Mouse (Mus musculus): ENCODE data around the gene Phc1. TPM values are rescaled to one million over a fixed set of nuclear protein-coding genes. Genes with fewer than 3 reads are reported as not detected.

Phc1 gene
- polyA plus RNA-seq, 1 experiment: 45.1 TPM

DNA sequence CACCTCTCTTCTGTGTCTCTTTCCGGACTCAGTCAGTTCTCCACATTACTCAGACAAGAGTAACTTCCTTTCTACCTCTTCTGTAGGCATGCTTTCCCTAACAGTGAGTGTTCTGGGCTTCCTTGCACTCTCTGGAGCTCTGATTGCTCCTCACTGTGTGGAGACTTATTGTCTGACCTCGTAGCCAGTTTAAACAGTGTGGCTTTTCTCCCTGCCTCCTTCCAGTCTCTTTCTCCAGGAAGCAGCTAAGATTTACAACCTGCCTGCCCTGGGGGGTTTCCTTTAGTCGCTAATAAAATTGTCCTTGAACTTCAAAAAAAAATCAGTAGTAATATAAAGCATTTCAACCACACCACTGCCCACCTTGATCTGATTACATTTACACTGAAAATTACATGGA lies 50.1 kb downstream of the Phc1 start:
- Histone ChIP-seq H3K4me3 (replicated peaks; ENCODE audit: extremely low read depth, low read depth, low read length) (no peak overlapping the region), H3K4me1 (ENCODE audit: control insufficient read depth, insufficient read depth, low read length) (no peaks in the 10 kb centered on the region)
- 19% methylated on average over 3 of the region's 3 CpGs for WGBS
- no peak for DNase-seq
- TF ChIP-seq POLR2A (IDR thresholded peaks at IDR 0.05; ENCODE audit: borderline replicate concordance, extremely low read depth, low read depth, low read length) (no peak), CTCF (IDR thresholded peaks at IDR 0.05; ENCODE audit: insufficient read depth, low read length) (no peak)

DNA sequence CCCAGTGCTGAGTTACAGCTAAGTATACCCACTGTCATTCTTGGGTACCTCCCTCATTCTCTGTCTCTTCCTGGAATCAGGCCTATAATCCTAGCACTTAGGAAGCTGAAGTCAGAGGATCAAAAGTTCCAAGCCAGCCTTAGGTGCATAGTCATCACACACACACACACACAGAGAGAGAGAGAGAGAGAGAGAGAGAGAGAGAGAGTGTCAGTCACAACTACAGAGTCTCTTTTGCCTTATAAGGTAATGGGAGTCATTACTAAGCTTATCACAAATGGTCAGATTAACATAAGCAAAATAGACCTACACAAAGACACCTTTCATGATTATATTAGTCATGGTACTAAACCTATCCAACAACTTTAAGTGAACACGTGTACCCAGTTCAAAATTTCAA lies 51.0 kb downstream of the Phc1 start:
- Histone ChIP-seq H3K4me1 (ENCODE audit: control insufficient read depth, insufficient read depth, low read length) (no peaks in the 10 kb centered on the region), H3K4me3 (replicated peaks; ENCODE audit: extremely low read depth, low read depth, low read length) (no peak overlapping the region)
- DNase-seq: no peak
- whole genome bisulfite sequencing: 85% methylated on average over 1 of the region's 1 CpGs
- no peak for TF ChIP-seq POLR2A (IDR thresholded peaks at IDR 0.05; ENCODE audit: borderline replicate concordance, extremely low read depth, low read depth, low read length)

DNA sequence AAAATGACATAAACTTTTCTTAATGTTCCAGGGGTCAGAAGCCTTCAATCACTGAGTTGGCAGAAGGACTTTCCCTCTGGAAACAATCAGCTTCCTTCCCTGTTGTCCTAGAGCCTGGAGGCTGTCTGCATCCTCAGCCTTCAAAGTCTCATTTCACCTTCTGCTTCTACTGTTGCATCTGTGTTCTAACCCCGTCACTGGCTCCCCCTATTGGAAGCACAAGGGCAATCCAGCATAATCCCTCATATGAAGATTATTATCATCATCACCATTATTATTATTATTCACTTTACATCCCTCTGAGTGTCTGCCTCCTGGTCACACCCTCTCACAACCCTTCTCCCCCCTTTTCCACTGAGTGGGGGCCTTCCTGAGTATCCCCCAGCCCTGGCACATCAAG lies 52.1 kb downstream of the Phc1 start:
- 33% methylated on average over 1 of the region's 1 CpGs for WGBS

DNA sequence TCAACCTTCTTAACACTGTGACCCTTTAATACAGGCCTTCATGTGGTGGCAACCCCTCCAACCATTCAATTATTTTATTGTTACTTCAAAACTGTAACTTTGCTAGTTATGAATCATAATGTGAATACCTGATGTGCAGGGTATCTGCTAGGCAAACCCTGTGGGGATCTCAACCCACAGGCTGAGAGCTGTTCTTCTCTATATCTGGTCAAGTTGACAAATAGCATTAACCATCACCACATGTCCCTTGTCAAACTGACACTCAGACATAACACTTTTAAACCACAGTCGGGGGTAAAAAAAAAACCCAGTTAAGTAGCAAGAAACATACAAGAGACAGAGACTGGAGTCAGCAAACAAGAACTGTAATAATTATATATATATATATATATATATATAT lies 55.5 kb downstream of the Phc1 start:
- TF ChIP-seq POLR2A (IDR thresholded peaks at IDR 0.05; ENCODE audit: borderline replicate concordance, extremely low read depth, low read depth, low read length) (no peak), CTCF (IDR thresholded peaks at IDR 0.05; ENCODE audit: insufficient read depth, low read length) (no peak)
- DNase-seq: no peak
- no peaks in the 10 kb centered on the region for H3K4me1 ChIP-seq (ENCODE audit: control insufficient read depth, insufficient read depth, low read length)
- 64% methylated on average over 1 of the region's 1 CpGs for WGBS
- H3K4me3 ChIP-seq (replicated peaks; ENCODE audit: extremely low read depth, low read depth, low read length): no peak overlapping the region

More for the DNA sequence above, 52.1 kb downstream of the Phc1 start:
- Histone ChIP-seq H3K4me1 (ENCODE audit: control insufficient read depth, insufficient read depth, low read length) (no peaks in the 10 kb centered on the region), H3K4me3 (replicated peaks; ENCODE audit: extremely low read depth, low read depth, low read length) (no peak overlapping the region)
- TF ChIP-seq POLR2A (IDR thresholded peaks at IDR 0.05; ENCODE audit: borderline replicate concordance, extremely low read depth, low read depth, low read length) (no peak), CTCF (IDR thresholded peaks at IDR 0.05; ENCODE audit: insufficient read depth, low read length) (no peak)
- DNase-seq: no peak

DNA sequence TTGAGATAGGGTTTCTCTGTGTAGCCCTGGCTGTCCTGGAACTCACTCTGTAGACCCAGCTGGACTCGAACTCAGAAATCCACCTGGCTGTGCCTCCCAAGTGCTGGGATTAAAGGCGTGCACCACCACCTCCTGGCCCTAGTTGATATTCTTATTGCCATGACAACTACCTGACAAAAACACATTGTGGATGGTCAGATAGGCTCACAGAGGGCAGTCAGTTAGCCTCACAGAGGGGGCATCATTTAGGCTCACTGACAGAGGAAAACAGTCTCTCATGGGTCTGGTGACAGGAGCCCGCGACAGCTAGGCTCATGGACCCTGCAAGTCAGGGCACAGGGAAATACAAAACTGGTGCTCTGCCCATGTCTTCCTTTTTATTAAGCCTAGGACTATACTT lies 56.1 kb downstream of the Phc1 start:
- no peak overlapping the region for H3K4me3 ChIP-seq (replicated peaks; ENCODE audit: extremely low read depth, low read depth, low read length)
- no peak for DNase-seq
- H3K4me1 ChIP-seq (ENCODE audit: control insufficient read depth, insufficient read depth, low read length): no peaks in the 10 kb centered on the region
- TF ChIP-seq POLR2A (IDR thresholded peaks at IDR 0.05; ENCODE audit: borderline replicate concordance, extremely low read depth, low read depth, low read length) (no peak), CTCF (IDR thresholded peaks at IDR 0.05; ENCODE audit: insufficient read depth, low read length) (no peak)
- 82% methylated on average over 4 of the region's 4 CpGs for WGBS

DNA sequence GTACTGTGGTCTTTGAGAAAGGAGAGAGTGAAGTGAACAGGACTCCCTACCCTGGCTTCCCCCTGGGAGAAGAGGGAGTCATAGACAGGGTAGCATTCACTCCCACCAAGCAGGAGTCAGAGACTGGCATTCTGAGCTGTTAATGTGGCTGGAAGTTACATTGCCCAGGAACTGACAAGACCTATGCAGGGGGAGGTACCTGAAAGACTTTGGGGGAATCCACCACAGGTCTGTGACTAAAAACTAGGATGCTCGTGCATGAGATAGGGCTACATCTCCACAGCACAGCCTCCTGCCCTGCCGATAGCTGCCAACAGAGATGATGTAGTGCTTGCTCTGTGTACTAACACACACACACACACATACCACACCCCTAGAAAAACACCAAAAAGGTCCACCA lies 56.9 kb downstream of the Phc1 start:
- no peak for DNase-seq
- Histone ChIP-seq H3K4me1 (ENCODE audit: control insufficient read depth, insufficient read depth, low read length) (no peaks in the 10 kb centered on the region), H3K4me3 (replicated peaks; ENCODE audit: extremely low read depth, low read depth, low read length) (no peak overlapping the region)
- TF ChIP-seq POLR2A (IDR thresholded peaks at IDR 0.05; ENCODE audit: borderline replicate concordance, extremely low read depth, low read depth, low read length) (no peak), CTCF (IDR thresholded peaks at IDR 0.05; ENCODE audit: insufficient read depth, low read length) (no peak)
- 65% methylated on average over 2 of the region's 2 CpGs for WGBS

DNA sequence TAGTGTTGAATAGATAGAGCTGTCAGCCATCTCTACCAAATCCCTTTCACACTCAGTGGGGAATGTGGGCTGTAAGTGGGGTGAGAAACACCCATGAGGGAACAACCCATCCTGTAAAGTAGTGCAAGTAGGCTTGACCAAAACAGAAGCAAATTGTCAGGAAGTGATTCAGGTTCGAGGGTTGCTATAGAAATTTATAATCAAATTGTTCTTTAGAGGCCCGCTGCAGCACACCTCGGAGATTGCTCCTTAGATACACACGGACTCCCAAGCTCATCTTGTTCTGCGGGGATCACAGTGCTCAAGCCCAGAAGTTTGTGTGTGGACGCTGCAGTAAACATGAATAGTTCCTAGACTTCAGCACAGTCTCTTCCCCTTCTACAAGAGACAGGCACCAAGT lies 57.6 kb downstream of the Phc1 start, which contains the start of gene Klrg1:
TSS of gene Klrg1 (minus strand) at position 101 of the 400 bp plus-strand sequence.
- no peak for DNase-seq
- 76% methylated on average over 6 of the region's 6 CpGs for WGBS
- Histone ChIP-seq H3K4me3 (replicated peaks; ENCODE audit: extremely low read depth, low read depth, low read length) (no peak within 1 kb of the TSS), H3K4me1 (ENCODE audit: control insufficient read depth, insufficient read depth, low read length) (no peaks in the 10 kb centered on the region)
- no peak for TF ChIP-seq POLR2A (IDR thresholded peaks at IDR 0.05; ENCODE audit: borderline replicate concordance, extremely low read depth, low read depth, low read length)
- TF ChIP-seq CTCF (IDR thresholded peaks at IDR 0.05; ENCODE audit: insufficient read depth, low read length): no peak

DNA sequence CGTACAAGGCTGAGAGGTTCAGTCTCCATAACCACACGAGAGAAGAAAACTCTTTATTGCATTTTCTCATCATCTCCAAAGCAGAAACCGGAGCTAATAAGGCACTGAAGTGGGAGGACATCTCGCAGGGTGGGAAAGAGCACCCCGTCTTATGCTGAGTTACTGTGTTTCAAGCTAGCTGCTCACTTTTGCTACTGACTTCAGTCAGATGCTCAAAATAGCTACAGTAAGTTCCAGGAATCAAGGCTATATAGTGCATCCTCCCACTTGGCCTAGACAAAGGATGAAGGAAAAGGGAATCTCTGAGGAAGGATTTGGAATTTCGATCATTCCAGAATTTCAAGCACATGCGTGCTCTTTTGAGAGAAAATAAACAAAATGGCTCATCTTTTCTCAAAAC lies 63.8 kb downstream of the Phc1 start:
- no peak overlapping the region for H3K4me3 ChIP-seq (replicated peaks; ENCODE audit: extremely low read depth, low read depth, low read length)
- H3K4me1 ChIP-seq (ENCODE audit: control insufficient read depth, insufficient read depth, low read length): no peaks in the 10 kb centered on the region
- no peak for DNase-seq
- 77% methylated on average over 7 of the region's 7 CpGs for WGBS
- no peak for TF ChIP-seq CTCF (IDR thresholded peaks at IDR 0.05; ENCODE audit: insufficient read depth, low read length)
- TF ChIP-seq POLR2A (IDR thresholded peaks at IDR 0.05; ENCODE audit: borderline replicate concordance, extremely low read depth, low read depth, low read length): no peak

DNA sequence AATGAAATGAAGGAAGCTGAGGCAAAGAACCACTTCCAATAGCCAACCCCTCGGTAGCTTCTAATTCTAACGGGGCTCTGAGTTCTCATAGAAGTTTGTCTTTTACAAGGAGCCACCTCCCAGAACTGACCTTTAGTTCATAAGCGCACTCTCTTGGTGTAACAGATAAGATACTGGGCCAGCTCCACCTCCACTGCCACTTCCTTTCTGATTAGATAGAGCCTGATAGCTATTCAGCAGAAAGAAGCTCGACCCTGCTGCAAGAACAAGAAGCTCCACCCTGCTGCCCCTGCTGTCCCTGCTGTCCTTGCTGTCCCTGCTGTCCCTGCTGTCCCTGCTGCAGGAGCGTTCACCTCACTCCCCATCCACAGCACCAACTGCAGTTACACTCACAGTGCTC lies 65.8 kb downstream of the Phc1 start:
- Histone ChIP-seq H3K4me1 (ENCODE audit: control insufficient read depth, insufficient read depth, low read length) (no peaks in the 10 kb centered on the region), H3K4me3 (replicated peaks; ENCODE audit: extremely low read depth, low read depth, low read length) (no peak overlapping the region)
- no peak for TF ChIP-seq POLR2A (IDR thresholded peaks at IDR 0.05; ENCODE audit: borderline replicate concordance, extremely low read depth, low read depth, low read length)
- no peak for TF ChIP-seq CTCF (IDR thresholded peaks at IDR 0.05; ENCODE audit: insufficient read depth, low read length)
- 14% methylated on average over 5 of the region's 5 CpGs for WGBS
- no peak for DNase-seq

DNA sequence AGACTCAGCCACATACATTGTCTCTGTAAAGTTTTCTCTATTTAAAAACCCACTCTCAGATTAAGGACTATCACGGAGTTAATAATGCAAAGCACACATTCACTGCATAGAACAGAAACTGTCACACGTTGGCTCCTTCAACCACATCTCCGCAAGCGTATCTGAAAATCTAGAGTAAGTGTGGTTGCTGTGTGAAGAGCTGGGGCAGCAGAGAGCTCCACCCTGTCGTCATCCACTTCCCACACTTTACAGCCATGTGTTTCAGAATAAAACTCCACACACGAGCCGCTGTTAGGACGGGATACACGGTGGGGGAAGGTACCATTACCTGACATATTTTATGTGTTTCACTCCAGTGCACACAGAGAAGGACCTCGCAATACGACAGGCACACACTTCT lies 70.2 kb downstream of the Phc1 start:
- H3K4me1 ChIP-seq (ENCODE audit: control insufficient read depth, insufficient read depth, low read length): no peaks in the 10 kb centered on the region
- H3K4me3 ChIP-seq (replicated peaks; ENCODE audit: extremely low read depth, low read depth, low read length): no peak overlapping the region
- WGBS: 68% methylated on average over 11 of the region's 11 CpGs
- no peak for TF ChIP-seq POLR2A (IDR thresholded peaks at IDR 0.05; ENCODE audit: borderline replicate concordance, extremely low read depth, low read depth, low read length)
- DNase-seq: no peak

DNA sequence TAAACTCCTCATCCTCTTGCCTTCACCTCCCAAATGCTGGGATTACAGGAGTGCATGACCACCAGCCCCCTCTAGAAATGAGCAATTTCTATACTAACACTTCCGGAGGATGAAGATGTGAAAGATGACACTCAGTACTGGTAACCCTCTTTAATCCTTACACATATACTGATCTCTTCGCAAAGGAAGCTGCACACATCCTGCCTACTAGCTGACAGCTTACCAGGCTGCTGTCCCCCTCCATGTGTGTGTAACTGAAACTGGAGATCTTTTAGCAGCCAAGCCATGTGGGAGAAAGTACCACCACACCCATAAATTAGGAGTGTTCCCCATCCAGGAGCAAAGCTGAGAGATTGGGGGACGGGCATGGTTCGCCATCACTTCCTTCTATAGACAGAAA lies 71.2 kb downstream of the Phc1 start:
- no peak for DNase-seq
- TF ChIP-seq CTCF (IDR thresholded peaks at IDR 0.05; ENCODE audit: insufficient read depth, low read length): no peak
- TF ChIP-seq POLR2A (IDR thresholded peaks at IDR 0.05; ENCODE audit: borderline replicate concordance, extremely low read depth, low read depth, low read length): no peak
- whole genome bisulfite sequencing: 76% methylated on average over 4 of the region's 4 CpGs
- no peaks in the 10 kb centered on the region for H3K4me1 ChIP-seq (ENCODE audit: control insufficient read depth, insufficient read depth, low read length)
- H3K4me3 ChIP-seq (replicated peaks; ENCODE audit: extremely low read depth, low read depth, low read length): no peak overlapping the region

Measured in lung, adult 2 months (tissue).